Mouse (Mus musculus) testis, adult 2 months (tissue): ENCODE results near the gene Ifit1bl2.
"Not testable (repeated sequence)": the region's sequence is repeated elsewhere in the genome, so short reads cannot be mapped to it uniquely, and the experiment has no call there.

Experiments
- CTCF ChIP-seq: fragments of 200-500 bp; IDR thresholded peaks from 2 replicates; pipeline ENCODE4 v1.5.1; 2012; ENCODE audit warnings: low read depth, mild to moderate bottlenecking, inconsistent platforms, low read length, moderate library complexity; ENCODE audit not compliant: control insufficient read depth, insufficient read depth, insufficient replicate concordance
- POLR2A ChIP-seq: fragments of 200-500 bp; IDR thresholded peaks from 2 replicates; pipeline ENCODE4 v1.6.1; 2012; ENCODE audit warnings: low read depth, mild to moderate bottlenecking, inconsistent platforms, low read length, moderate library complexity; ENCODE audit not compliant: control insufficient read depth

- TF ChIP-seq POLR2A, CTCF: not testable (repeated sequence)
Observed at GRCm38 (mm10) chr19:34601888-34602287, 38.7 kb downstream of the Ifit1bl2 start, which contains the start of gene Ifit1bl1.
